Mouse (Mus musculus): Measurements from ENCODE around the gene Tmprss11c. TPM values are rescaled to one million over a fixed set of nuclear protein-coding genes. Genes with fewer than 3 reads are reported as not detected.

Gene Tmprss11c
- polyA plus RNA-seq, 1 experiment = not detected

GRCm38 (mm10) chr5:86227156-86227853 lies 61.8 kb downstream of the Tmprss11c start:
- H3K27ac ChIP-seq (ENCODE audit: control insufficient read depth, insufficient read depth, low read depth, low read length) = no peak overlapping the region
- no peak for TF ChIP-seq POLR2A (IDR thresholded peaks at IDR 0.05; ENCODE audit: control insufficient read depth, low read depth, low read length)
- no peak for TF ChIP-seq CTCF (IDR thresholded peaks at IDR 0.05; ENCODE audit: control insufficient read depth, insufficient read depth, insufficient replicate concordance, low read depth, low read length)
- no peaks in the 10 kb centered on the region for H3K36me3 ChIP-seq (ENCODE audit: control insufficient read depth, insufficient read depth, low read length)
- H3K4me3 ChIP-seq (ENCODE audit: control insufficient read depth, low read depth, low read length) = no peak overlapping the region
- no peaks in the 10 kb centered on the region for H3K27me3 ChIP-seq (ENCODE audit: control insufficient read depth, insufficient read depth, low read length)
- H3K4me1 ChIP-seq (ENCODE audit: control insufficient read depth, insufficient read depth, low read length) = no peaks in the 10 kb centered on the region

- Histone ChIP-seq H3K27ac (ENCODE audit: control insufficient read depth, insufficient read depth, low read depth, low read length) (no peak within 1 kb of the TSS), H3K4me3 (ENCODE audit: control insufficient read depth, low read depth, low read length) (no peak within 1 kb of the TSS), H3K4me1 (ENCODE audit: control insufficient read depth, insufficient read depth, low read length) (no peaks in the 10 kb centered on the region), H3K27me3 (ENCODE audit: control insufficient read depth, insufficient read depth, low read length) (no peaks in the 10 kb centered on the region), H3K36me3 (ENCODE audit: control insufficient read depth, insufficient read depth, low read length) (no peaks in the 10 kb centered on the region)
- no peak for TF ChIP-seq CTCF (IDR thresholded peaks at IDR 0.05; ENCODE audit: control insufficient read depth, insufficient read depth, insufficient replicate concordance, low read depth, low read length)
Observed at GRCm38 (mm10) chr5:86197801-86198200, 91.3 kb downstream of the Tmprss11c start, which contains the start of gene Gnrhr. Gnrhr (minus strand) TSS chr5:86197901.

GRCm38 (mm10) chr5:86191356-86191755 lies 97.8 kb downstream of the Tmprss11c start:
- H3K4me1 ChIP-seq (ENCODE audit: control insufficient read depth, insufficient read depth, low read length) = peaks cover 2% of the 10 kb centered on the region; the same call in 1 of the 2 replicates
- H3K4me3 ChIP-seq (ENCODE audit: control insufficient read depth, low read depth, low read length) = no peak overlapping the region
- H3K36me3 ChIP-seq (ENCODE audit: control insufficient read depth, insufficient read depth, low read length) = no peaks in the 10 kb centered on the region
- no peak overlapping the region for H3K27ac ChIP-seq (ENCODE audit: control insufficient read depth, insufficient read depth, low read depth, low read length)
- no peaks in the 10 kb centered on the region for H3K27me3 ChIP-seq (ENCODE audit: control insufficient read depth, insufficient read depth, low read length)
- TF ChIP-seq CTCF (IDR thresholded peaks at IDR 0.05; ENCODE audit: control insufficient read depth, insufficient read depth, insufficient replicate concordance, low read depth, low read length) (no peak), POLR2A (IDR thresholded peaks at IDR 0.05; ENCODE audit: control insufficient read depth, low read depth, low read length) (no peak)

GRCm38 (mm10) chr5:86190770-86191169 lies 98.3 kb downstream of the Tmprss11c start:
- peaks cover 2% of the 10 kb centered on the region; the same call in 1 of the 2 replicates for H3K4me1 ChIP-seq (ENCODE audit: control insufficient read depth, insufficient read depth, low read length)
- H3K27me3 ChIP-seq (ENCODE audit: control insufficient read depth, insufficient read depth, low read length) = no peaks in the 10 kb centered on the region
- no peaks in the 10 kb centered on the region for H3K36me3 ChIP-seq (ENCODE audit: control insufficient read depth, insufficient read depth, low read length)
- H3K4me3 ChIP-seq (ENCODE audit: control insufficient read depth, low read depth, low read length) = no peak overlapping the region
- TF ChIP-seq CTCF (IDR thresholded peaks at IDR 0.05; ENCODE audit: control insufficient read depth, insufficient read depth, insufficient replicate concordance, low read depth, low read length) (no peak), POLR2A (IDR thresholded peaks at IDR 0.05; ENCODE audit: control insufficient read depth, low read depth, low read length) (no peak)
- H3K27ac ChIP-seq (ENCODE audit: control insufficient read depth, insufficient read depth, low read depth, low read length) = no peak overlapping the region

GRCm38 (mm10) chr5:86190290-86190689 lies 98.8 kb downstream of the Tmprss11c start:
- H3K27ac ChIP-seq (ENCODE audit: control insufficient read depth, insufficient read depth, low read depth, low read length) = no peak overlapping the region
- no peak overlapping the region; the same call in 1 of the 2 replicates for H3K4me3 ChIP-seq (ENCODE audit: control insufficient read depth, low read depth, low read length)
- no peaks in the 10 kb centered on the region for H3K27me3 ChIP-seq (ENCODE audit: control insufficient read depth, insufficient read depth, low read length)
- peaks cover 2% of the 10 kb centered on the region; the same call in 1 of the 2 replicates for H3K4me1 ChIP-seq (ENCODE audit: control insufficient read depth, insufficient read depth, low read length)
- no peaks in the 10 kb centered on the region for H3K36me3 ChIP-seq (ENCODE audit: control insufficient read depth, insufficient read depth, low read length)
- TF ChIP-seq POLR2A (IDR thresholded peaks at IDR 0.05; ENCODE audit: control insufficient read depth, low read depth, low read length) = no peak
- TF ChIP-seq CTCF (IDR thresholded peaks at IDR 0.05; ENCODE audit: control insufficient read depth, insufficient read depth, insufficient replicate concordance, low read depth, low read length) = no peak

GRCm38 (mm10) chr5:86187441-86187840 lies 101.7 kb downstream of the Tmprss11c start:
- Histone ChIP-seq H3K4me1 (ENCODE audit: control insufficient read depth, insufficient read depth, low read length) (peaks cover 4% of the 10 kb centered on the region), H3K27me3 (ENCODE audit: control insufficient read depth, insufficient read depth, low read length) (no peaks in the 10 kb centered on the region), H3K27ac (ENCODE audit: control insufficient read depth, insufficient read depth, low read depth, low read length) (no peak overlapping the region), H3K36me3 (ENCODE audit: control insufficient read depth, insufficient read depth, low read length) (no peaks in the 10 kb centered on the region), H3K4me3 (ENCODE audit: control insufficient read depth, low read depth, low read length) (no peak overlapping the region)
- TF ChIP-seq CTCF (IDR thresholded peaks at IDR 0.05; ENCODE audit: control insufficient read depth, insufficient read depth, insufficient replicate concordance, low read depth, low read length) (no peak), POLR2A (IDR thresholded peaks at IDR 0.05; ENCODE audit: control insufficient read depth, low read depth, low read length) (no peak)

Other genes starting within 250 kb of the Tmprss11c start
- gene Cenpc1, start 223.7 kb downstream of the Tmprss11c start, polyA plus RNA-seq (2012; rRNA removed) = 6.1 and 6.8 TPM in 2 replicates
- gene Stap1, start 217.6 kb downstream of the Tmprss11c start, polyA plus RNA-seq (2012; rRNA removed) = 0.27 and 0.34 TPM in 2 replicates
- 2.5 and 3.9 TPM in 2 replicates for gene Uba6, start 116.5 kb downstream of the Tmprss11c start, polyA plus RNA-seq (2012; rRNA removed)
- 0.07 and 0.12 TPM in 2 replicates for gene Gnrhr, start 91.4 kb downstream of the Tmprss11c start, polyA plus RNA-seq (2012; rRNA removed)
- 0.40 and 0.43 TPM in 2 replicates for gene Tmprss11d, start 84.1 kb upstream of the Tmprss11c start, polyA plus RNA-seq (2012; rRNA removed)
- not detected in 2 replicates for gene Tmprss11a, start 179.7 kb upstream of the Tmprss11c start, polyA plus RNA-seq (2012; rRNA removed)
- gene Tmprss11g, start 229.3 kb upstream of the Tmprss11c start, polyA plus RNA-seq (2012; rRNA removed) = not detected in 2 replicates

Measured in testis, adult 2 months (tissue).